Mouse (Mus musculus): ENCODE measurements around the gene Col28a1.

- no peak for TF ChIP-seq POLR2A (IDR thresholded peaks at IDR 0.05; ENCODE audit: insufficient read length, low read depth)
- no peak for TF ChIP-seq MAX (IDR thresholded peaks at IDR 0.05; ENCODE audit: low read depth)
- no peak for TF ChIP-seq E2F4 (IDR thresholded peaks at IDR 0.05; ENCODE audit: insufficient read depth)
- TF ChIP-seq REST (IDR thresholded peaks at IDR 0.05; ENCODE audit: insufficient read depth, insufficient read length) = no peak
- no peak for TF ChIP-seq POLR2AphosphoS2 (IDR thresholded peaks at IDR 0.05; ENCODE audit: insufficient read length, low read depth)
- TF ChIP-seq MYOD1 (IDR thresholded peaks at IDR 0.05; ENCODE audit: control insufficient read depth in 1 of 3, insufficient read length in 2 of 3, low read depth in 2 of 3) = no peak
- TF ChIP-seq CEBPB (IDR thresholded peaks at IDR 0.05; ENCODE audit: insufficient read depth, poor library complexity, severe bottlenecking) = no peak
- TF ChIP-seq TCF12 (IDR thresholded peaks at IDR 0.05; ENCODE audit: insufficient read depth, poor library complexity, severe bottlenecking) = no peak
- no peak for TF ChIP-seq MYOG (IDR thresholded peaks at IDR 0.05; ENCODE audit: control insufficient read depth in 1 of 3, insufficient read depth in 1 of 3, insufficient read length in 2 of 3, low read depth in 2 of 3)
- no peak for TF ChIP-seq TCF3 (IDR thresholded peaks at IDR 0.05; ENCODE audit: insufficient read length, low read depth)
Observed at GRCm38 (mm10) chr6:8045825-8046224, 146.6 kb downstream of the Col28a1 start.

All from myocyte (in vitro differentiated cells).